Mouse (Mus musculus) thymus, adult 2 months (tissue): Measurements from ENCODE around the gene D13Ertd608e.
"Not testable (repeated sequence)": the region's sequence is repeated elsewhere in the genome, so short reads cannot be mapped to it uniquely, and the experiment has no call there.

Source experiments
- CTCF ChIP-seq: fragments of 200-500 bp; IDR thresholded peaks from 2 replicates; pipeline ENCODE4 v1.5.1; 2012; ENCODE audit warnings: mild to moderate bottlenecking, control low read depth, low read length, moderate library complexity, borderline replicate concordance; ENCODE audit not compliant: control insufficient read depth, poor library complexity, insufficient read depth; ENCODE audit errors: extremely low read depth
- POLR2A ChIP-seq: fragments of 200-500 bp; IDR thresholded peaks from 2 replicates; pipeline ENCODE4 v1.6.1; 2012; ENCODE audit warnings: mild to moderate bottlenecking, low read length, control low read depth, moderate library complexity; ENCODE audit not compliant: control insufficient read depth, poor library complexity, insufficient read depth; ENCODE audit errors: extremely low read depth

DNA sequence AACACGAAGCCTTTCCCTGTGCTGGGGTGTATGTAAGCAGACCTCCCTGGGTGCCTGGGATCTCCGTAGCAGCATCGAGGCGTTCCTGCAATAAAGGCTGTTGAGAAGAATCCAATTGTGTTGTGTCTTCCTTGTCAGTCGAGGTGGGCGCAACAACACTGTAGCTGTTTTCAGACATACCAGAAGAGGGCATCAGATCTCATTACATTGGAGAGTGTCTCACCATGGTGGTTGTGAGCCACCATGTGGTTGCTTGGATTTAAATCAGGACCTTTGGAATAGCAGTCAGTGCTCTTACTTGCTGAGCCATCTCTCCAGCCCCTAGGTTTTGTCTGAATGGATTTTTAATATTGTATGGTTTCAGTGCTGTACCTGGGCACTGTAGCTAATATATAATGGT is 4.2 kb downstream of the D13Ertd608e start:
- not testable (repeated sequence) for TF ChIP-seq CTCF, POLR2A
